Mouse (Mus musculus): ENCODE data around the gene Otoa.

The Otoa gene

DNA sequence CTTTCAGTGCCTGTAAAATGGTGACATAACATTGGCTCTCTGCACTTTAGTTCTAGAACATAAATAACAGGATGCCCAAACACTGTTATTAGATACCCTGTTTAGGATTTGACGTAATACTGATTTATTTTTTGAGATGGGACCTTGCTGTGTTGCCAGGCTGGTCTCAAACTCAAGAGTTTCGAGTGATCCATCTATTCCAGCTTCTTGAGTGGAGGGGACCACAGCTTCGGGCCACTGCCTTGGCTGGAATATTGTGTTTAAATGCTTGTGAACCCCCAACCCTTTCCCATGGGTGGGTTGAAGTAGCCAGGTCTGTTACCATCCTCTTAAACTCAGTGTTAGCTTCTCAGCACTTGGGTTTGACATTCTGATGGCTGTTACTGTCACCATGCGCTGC is at the start of gene Otoa:
TSS of gene Otoa (plus strand) at position 301 of the 400 bp plus-strand sequence.
- in situ Hi-C loops (cut with MboI; ENCODE audit: low sequenced_read_pairs) = no loop called here

DNA sequence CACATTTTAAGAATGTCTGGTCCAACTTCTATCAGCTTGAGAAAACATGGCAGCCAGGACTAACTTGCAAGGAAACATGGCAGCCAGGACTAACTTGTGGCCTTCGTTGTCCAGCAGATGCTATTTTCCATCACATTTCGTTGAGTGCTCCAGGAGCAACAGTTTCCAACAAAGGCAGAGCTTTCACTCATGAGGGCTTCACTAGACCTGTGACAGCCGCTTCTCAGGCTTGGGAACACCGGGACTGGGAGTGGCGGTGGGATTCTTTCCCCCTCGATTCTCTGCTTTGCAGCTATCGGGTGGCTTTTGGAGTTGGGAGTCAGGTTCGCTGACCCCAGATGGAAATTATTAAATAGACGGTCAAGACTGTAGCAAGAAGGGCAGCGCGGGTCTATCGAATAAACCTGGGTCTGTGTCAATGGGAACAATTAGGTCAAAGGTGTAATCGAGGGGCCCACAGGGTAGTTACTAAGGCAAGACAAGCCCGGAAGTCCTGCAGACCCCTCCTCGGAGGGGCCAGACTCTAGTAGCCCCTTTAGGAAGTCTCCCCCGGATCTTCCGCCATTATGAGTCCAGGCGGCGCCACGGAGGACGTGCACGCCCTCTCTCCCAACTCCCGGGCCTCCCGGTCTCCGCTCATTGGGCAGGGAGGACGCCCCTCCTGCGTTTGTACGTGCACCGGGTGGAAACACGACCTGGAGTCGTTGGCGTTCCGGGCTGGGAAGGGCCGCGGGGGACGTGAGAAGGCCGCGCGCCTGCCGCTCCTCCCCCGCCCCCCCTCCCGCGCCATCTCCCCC is 47.4 kb upstream of the Otoa start, which contains the start of gene Mettl9:
TSS of gene Mettl9 (plus strand) at position 590 of the 797 bp plus-strand sequence.
- in situ Hi-C loops (cut with MboI; ENCODE audit: low sequenced_read_pairs) = no loop called here

DNA sequence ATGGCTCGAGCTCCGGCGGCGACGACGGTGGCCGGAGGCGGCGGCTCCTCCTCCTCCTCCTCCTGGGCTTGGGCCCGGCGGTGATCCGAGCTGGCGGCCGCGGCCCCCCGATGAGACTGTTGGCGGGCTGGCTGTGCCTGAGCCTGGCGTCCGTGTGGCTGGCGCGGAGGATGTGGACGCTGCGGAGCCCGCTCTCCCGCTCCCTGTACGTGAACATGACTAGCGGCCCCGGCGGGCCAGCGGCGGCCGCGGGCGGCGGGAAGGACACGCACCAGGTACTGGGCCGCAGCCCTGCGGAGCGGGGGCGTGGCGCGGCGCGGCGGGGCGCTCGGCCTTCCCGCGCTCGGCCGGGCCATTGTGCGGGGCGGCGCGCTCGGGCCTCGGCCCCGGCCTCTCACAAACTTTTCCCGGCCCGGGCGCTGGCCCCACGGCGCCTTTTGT is 46.7 kb upstream of the Otoa start:
- in situ Hi-C loops (cut with MboI; ENCODE audit: low sequenced_read_pairs) = no loop called here

DNA sequence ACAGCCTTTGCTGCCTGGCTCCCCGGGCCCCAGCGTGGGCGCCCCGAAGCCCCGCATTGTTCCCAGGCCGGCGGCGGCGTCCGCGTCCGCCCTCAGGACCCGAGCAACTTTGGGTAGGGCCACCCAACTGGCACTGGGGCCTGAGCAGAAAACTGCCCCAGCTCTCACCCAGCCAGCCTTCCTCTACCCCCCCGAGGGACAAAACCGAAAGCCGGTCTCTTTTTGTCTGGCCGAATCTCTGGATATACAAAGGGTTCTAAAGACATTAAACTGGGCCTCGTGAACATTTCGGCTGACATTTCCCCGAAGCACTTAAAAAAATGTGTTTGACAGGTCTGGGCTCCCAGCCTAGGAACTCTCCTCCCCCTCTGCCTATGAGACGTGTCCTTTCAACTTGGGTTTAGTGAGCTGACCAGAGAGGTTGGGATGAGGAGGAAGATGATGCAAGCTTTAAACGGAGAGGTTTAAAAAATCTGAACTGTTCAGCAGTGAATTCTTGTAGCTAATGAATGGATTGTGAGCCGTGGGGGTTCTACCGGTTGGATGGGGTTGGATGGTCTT is 46.2 kb upstream of the Otoa start:
- in situ Hi-C loops (cut with MboI; ENCODE audit: low sequenced_read_pairs) = no loop called here

DNA sequence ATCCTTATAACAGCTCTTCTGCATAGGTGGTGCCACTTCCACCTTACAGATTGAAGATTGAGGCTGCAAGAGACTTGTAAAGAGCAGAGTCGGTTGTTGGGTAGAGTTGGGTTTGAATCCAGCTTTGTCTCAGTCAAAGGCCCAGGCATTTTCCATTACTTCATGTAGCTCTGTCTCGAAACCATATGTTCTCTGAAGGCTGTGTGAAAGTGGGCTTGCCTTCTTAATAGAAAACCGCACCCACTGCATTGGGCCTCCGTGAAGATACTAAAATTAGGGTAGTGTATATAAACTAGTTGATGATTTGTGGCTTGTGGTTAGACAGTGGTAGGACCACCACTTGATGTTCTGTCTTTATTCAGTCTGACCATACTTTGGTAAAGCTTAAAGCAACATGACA is 40.9 kb upstream of the Otoa start:
- in situ Hi-C loops (cut with MboI; ENCODE audit: low sequenced_read_pairs) = no loop called here

DNA sequence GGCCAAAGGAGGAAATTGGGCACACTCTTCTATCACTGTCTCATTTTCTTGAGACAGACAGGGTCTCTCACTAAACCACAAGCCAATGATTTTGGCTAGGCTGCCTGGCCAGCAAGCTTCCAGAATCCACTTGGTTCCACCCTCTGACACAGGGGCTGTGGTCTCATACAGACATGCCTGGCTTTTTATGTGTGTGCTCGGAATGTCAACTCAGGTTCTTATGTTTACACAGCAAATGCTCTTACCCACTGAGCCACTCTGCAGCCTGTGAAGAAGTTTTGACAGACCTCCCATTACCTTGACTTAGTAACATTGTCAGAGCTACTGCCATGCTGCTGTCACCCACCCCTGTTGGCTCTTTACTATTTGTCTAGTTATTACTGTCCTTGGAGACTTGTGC is 39.5 kb upstream of the Otoa start:
- in situ Hi-C loops (cut with MboI; ENCODE audit: low sequenced_read_pairs) = no loop called here

DNA sequence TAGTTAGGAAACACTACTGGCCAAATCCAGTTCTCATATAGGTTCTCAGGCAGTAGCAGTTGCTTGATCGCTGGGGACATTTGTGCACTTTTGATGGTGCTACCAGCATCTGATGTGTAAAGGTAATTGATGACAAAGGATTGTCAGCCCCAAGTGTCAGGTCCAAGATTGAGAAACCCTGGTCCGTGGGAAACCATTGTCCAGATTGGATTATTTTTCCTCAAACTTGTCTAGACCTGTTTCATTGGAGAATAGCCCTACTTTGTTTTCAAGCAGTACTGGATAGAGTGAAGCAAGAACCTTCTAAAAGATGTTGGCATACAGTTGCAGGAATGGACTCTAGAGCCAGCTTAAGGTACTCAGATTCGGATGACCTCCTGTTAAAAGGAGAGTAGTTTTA is 38.4 kb upstream of the Otoa start:
- in situ Hi-C loops (cut with MboI; ENCODE audit: low sequenced_read_pairs) = no loop called here

DNA sequence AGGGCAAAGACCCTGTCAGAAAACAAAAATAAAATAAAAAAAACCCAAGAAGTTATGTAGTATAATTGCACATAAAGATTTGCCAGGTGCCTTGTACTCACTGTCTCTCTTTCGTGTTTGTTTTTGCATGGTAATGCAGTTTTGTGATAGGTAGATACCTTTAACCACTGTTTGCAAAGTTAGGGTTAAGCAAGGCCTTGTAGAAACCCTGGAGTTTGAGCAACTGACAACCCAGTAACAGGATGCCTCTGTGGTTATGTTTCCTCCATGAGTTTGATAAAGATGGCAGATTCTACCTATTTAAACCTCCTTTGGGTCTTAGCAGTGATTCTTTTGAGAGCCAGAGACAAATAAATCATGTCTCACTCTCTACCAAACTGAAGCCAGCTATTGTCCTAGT is 37.9 kb upstream of the Otoa start:
- in situ Hi-C loops (cut with MboI; ENCODE audit: low sequenced_read_pairs) = no loop called here

DNA sequence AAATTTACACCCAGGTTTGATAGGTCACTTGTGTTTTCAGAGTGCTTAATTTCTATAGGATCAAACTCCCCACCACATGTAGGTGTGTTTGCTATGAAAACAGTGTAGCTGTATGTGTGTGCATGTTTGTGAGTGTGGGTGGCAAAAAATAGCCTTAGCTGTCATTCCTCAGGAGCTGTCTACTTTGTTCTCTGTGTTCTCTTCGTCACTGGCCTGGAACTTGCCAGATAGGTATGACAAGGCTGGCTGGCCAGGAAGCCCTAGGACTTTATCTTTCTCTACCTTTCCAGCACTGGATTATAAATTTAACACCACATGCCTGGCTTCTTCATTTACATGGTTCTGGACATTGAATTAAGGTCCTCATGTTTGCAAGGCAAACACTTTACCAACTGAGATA is 37.2 kb upstream of the Otoa start:
- in situ Hi-C loops (cut with MboI; ENCODE audit: low sequenced_read_pairs) = no loop called here

DNA sequence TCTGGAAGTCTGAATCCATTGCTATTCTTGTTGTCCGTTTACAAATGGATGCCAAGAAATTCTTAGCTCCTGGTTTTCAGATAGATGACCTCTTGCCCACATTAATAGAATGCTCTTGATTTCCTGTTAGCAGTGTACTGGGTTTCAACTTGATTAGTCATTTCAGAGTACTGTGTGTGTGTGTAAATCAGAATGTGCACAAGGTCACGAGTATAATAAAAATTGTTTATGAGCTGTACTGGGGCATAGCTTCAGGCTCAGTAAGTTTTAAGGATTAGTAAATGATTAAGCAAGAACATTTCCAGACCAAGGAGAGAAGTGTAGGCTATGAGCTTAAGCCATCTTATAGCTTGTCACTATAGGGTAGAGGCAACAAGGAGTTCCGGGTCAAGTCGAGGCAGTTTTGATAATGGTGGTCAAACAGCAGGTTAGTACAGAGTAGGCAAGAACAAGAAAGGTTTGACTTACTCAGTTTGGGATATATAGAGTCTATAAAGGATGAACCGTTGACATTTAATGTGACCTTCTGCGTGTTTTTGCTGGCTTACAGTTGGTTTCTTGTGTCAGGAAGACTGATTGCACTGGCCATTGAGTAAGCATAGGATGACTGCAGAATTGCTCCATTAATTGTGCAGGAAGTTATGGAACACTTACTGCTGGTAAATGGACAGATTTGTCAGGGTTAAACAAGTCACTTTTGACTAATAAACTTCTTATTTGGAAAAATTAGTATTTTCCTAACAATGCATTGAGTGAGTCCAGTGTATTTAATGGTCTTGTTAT is 35.6 kb upstream of the Otoa start:
- in situ Hi-C loops (cut with MboI; ENCODE audit: low sequenced_read_pairs) = no loop called here

DNA sequence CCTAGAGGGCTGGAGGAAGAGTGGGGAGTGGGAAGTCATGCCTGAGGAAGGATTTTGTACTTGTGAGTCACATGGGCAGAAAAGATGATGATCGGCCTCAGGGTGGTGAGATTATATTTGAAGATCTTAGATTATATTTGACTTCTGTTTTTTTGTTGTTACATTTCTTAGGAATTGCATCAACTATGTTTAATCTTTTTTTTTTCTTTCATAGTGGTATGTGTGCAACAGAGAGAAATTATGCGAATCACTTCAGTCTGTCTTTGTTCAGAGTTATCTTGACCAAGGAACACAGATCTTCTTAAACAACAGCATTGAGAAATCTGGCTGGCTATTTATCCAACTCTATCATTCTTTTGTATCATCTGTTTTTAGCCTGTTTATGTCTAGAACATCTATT is 33.8 kb upstream of the Otoa start:
- in situ Hi-C loops (cut with MboI; ENCODE audit: low sequenced_read_pairs) = no loop called here

DNA sequence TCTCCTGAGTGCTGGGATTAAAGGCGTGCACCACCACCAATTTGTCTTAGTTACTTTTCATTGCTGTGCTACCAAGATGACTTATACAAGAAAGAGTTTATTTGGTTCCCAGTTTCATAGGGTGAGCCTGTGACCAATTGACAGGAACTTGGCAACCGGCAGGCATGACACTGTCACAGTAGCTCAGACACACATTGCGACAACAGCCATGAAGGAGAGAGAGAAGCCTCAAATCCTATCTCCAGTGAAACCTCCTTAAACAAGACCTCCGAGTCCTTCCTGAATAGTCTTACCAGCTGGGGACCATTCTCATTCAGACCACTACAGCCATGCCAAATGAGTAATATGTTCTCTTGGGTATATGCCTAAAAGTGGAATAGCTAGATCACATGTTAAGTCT is 28.4 kb upstream of the Otoa start:
- in situ Hi-C loops (cut with MboI; ENCODE audit: low sequenced_read_pairs) = no loop called here

DNA sequence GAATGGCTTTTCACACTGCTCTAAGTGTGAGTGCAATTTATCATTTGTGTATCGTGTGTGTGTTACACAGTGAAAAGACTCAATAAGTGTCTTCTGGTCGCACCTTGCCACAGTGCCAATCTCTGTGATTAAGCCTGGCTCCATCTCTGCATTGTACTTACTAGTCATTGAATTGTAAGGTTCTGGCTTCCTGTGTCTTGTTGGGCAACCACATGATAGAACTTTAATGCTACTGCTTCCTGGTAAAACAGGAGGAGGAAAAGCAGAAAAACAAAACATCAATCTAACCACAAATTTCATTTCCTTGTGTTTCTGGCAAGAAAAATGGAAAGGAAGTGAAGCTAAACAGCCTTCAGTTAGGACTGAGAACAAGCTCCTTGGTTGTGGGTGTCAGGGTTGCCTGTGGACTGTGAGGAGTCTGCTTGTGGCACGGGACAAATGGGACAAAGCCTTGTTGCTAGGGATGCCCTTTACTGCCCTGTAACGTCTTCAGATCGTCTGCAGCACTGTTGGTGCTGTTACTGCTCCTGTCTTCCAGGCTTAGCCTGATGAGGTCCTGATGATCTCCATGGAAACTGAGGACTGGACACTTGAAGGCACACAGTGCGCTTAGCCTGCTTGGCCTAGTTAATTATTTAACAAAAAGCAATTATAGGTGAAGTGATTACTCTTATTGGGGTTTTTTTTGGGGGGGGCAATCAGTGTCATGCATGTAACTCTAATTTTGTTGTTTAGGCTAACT is 21.8 kb upstream of the Otoa start:
- in situ Hi-C loops (cut with MboI; ENCODE audit: low sequenced_read_pairs) = loop anchor here (10.0 kb wide), 1 partner anchor 125 kb away; no protein-coding TSS in a partner anchor

DNA sequence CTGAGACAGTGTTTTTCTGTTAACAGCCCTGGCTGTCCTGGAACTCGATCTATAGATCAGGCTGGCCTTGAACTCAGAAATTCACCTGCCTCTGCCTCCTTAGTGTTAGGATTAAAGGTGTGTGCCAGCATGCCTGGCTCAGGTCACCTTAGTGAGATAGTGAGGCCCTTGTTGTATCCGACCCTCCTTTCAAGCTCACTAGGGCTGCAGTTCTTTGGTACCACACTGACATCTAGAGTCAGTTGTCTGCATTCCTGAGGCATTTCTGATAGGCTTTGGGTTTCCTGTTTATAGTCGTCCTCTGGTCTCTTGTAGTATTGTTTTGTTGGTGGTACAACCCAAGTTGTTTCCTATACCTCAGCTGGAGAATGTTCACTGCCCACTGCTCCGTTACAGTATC is 17.1 kb upstream of the Otoa start:
- in situ Hi-C loops (cut with MboI; ENCODE audit: low sequenced_read_pairs) = loop anchor here (10.0 kb wide), 1 partner anchor 130 kb away; no protein-coding TSS in a partner anchor

DNA sequence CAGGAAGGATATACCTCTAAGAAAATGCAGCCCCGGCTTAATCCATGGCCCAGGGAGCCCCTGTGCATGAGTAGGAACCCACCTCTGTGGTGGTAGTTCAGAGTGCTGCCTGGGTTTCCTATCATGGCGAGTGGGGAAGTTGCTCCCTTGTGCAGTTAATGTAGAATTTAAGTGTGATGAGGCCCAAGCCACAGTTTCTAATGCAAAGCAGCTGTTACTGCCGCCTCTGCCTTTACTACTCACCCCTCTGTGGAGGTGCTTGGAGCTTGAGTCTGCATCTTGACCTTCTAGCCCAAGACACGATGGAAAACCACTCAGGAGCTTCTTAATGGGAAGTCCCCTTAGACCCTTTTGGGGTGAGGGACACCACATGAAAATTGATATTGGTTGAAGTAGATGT is 10.2 kb upstream of the Otoa start:
- in situ Hi-C loops (cut with MboI; ENCODE audit: low sequenced_read_pairs) = no loop called here

DNA sequence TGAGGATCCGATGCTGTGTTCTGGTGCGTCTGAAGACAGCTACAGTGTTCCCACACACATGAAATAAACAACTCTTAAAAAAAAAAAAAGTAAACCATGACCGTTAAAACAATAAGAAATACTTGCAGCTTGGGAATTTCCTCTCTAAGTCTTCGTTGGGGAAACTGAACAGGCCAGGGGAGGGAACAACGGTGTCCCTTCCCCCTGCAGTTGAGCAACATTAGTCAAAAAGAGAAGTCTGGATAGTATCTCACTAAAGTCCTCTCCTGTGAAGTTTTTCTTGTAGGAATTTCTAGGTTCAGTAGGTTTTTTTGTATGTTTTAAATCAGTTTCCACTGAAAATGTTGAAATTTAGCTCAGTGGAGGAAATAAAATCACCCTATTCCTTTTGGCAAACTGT is 8.9 kb upstream of the Otoa start:
- in situ Hi-C loops (cut with MboI; ENCODE audit: low sequenced_read_pairs) = no loop called here

DNA sequence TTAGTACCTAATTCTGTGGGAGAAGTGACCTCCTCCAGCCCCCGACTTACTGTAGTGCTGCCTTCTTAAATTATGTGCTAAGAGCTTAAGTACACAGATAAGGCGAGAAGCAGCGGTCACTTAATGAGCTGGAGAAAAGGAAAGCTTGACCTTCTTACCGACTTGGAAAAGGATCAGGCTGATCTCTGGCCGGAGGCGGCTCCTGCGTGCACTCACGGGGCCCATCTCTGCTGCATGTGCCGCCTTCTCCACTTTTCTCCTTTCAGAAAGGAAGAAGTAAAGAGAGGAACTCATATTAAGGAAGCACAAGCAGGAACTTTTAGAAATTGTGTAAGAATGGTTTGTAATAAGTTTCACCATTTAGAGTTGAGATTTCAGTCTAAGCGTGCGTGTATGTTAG is 7.2 kb upstream of the Otoa start, which contains the start of gene Igsf6:
TSS of gene Igsf6 (minus strand) at position 292 of the 400 bp plus-strand sequence.
- in situ Hi-C loops (cut with MboI; ENCODE audit: low sequenced_read_pairs) = no loop called here

DNA sequence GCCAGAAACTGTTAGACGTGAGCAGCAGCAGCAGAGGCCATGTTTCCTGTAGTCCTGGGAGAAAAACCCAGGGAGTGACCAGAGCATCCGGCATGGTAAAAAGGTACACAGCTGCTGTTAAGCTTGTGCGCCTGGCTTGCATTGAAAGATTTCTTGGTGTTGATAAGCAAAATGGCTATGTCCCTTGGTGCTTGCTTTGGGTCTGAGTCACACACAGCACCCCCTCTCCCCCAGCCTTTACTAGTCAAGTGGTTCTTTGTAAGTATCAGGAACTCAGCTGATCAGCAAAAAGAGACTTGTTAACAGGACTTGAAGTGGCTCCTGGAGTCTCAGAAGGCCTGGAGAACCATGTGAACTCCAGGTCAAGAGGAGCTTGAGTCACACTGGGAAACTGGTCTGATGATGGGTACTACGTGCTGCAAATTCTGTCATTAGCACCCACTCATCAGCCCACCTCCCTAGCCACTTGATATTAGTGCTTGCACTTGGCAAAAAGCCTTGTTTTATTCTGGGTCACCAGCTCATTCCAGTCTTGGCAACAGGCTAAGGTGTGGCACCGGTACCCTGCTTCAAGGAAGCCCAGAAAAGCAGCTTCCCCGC is 6.5 kb upstream of the Otoa start:
- in situ Hi-C loops (cut with MboI; ENCODE audit: low sequenced_read_pairs) = no loop called here

DNA sequence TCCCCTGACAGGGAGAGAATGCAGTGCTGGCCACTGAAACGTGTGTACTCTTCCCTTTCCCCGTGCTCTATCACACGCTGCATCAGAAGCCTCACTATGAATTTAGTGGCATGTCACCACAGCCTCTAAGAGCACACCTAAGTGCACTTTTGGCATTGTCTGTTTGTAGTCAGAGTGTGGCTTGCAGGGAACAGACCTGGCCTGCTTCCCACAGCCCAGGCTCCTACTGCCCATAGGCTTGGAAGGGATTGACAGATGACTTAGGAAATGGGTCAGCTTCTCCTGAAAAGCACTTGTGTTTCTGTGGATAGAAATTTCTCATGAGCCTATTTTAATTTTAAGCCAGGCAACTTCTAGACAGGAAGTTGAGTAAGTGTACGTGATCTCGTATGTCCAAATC is 6.0 kb upstream of the Otoa start:
- in situ Hi-C loops (cut with MboI; ENCODE audit: low sequenced_read_pairs) = no loop called here

DNA sequence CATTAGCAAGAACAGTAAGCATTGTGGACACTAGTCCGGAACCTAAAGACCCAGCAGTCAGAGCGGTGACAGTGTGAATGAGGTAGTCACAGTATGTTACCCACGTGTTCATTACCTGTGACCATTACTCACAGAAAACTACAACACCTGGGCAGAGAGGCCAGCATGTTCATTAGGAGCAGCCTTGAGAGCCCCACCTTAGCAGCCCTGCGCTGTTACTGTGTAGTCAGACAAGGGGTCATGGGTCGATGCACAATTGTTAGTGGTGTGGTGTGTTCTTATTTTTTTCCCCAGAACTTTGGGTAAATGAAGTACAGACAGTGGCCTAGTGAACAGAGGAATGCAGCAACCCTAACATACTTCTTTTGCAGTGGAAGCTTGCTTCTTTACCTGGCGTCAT is 4.1 kb upstream of the Otoa start:
- in situ Hi-C loops (cut with MboI; ENCODE audit: low sequenced_read_pairs) = no loop called here

DNA sequence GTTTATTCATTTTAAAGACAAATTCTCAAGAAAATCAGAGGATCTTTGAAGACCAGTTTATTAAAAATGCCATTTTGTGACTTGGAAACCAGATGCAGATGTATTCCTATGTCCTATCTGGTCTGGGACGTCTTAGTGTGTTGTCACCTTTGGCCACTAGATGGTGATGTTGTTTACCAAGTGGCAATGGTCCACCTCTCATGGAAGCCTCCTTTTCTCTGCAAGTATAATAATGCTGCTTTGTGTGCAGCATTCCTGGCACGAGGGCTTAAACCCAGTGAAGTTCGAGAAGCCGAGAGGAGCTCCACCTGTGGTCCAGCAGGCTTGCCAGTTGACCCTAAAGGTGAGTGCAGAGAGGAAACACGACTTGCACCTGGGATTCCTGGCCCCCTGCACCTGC is 3.6 kb upstream of the Otoa start:
- in situ Hi-C loops (cut with MboI; ENCODE audit: low sequenced_read_pairs) = no loop called here

Measured in CH12F3 (cell line).